Mouse (Mus musculus) ovary, postnatal 14 days (tissue): Measurements from ENCODE around the gene Mvk.

Source experiments
- DNase-seq: peaks from one replicate; pipeline ENCODE4 v3.0.0; 2022; ENCODE audit warnings: low spot score

Gene Mvk

GRCm38 (mm10) chr5:114456995-114457605 is 13.0 kb downstream of the Mvk start:
- no peak for DNase-seq

GRCm38 (mm10) chr5:114461238-114461637 is 17.2 kb downstream of the Mvk start:
- peak; percentile 77 for DNase-seq

GRCm38 (mm10) chr5:114462067-114463040 is 18.3 kb downstream of the Mvk start:
- no peak for DNase-seq

GRCm38 (mm10) chr5:114464561-114464960 is 20.5 kb downstream of the Mvk start:
- no peak for DNase-seq

- no peak for DNase-seq
These were observed 21.6 kb downstream of the Mvk start for GRCm38 (mm10) chr5:114465641-114466040.

- DNase-seq = no peak
These were observed 22.9 kb downstream of the Mvk start for GRCm38 (mm10) chr5:114467019-114467418.

- DNase-seq = peak; percentile 42
These were observed 23.4 kb downstream of the Mvk start for GRCm38 (mm10) chr5:114467430-114467829.

- DNase-seq = no peak
These were observed 23.9 kb downstream of the Mvk start for GRCm38 (mm10) chr5:114468007-114468406.

- DNase-seq = no peak
These were observed 26.3 kb downstream of the Mvk start for GRCm38 (mm10) chr5:114470359-114470758.

GRCm38 (mm10) chr5:114474741-114475491 is 30.8 kb downstream of the Mvk start:
- no peak for DNase-seq

- no peak for DNase-seq
These were observed 34.2 kb downstream of the Mvk start for GRCm38 (mm10) chr5:114478267-114478666.

GRCm38 (mm10) chr5:114482587-114483011 is 38.5 kb downstream of the Mvk start:
- no peak for DNase-seq

- DNase-seq = no peak
These were observed 41.6 kb downstream of the Mvk start for GRCm38 (mm10) chr5:114485685-114486084.

- DNase-seq = no peak
These were observed 45.5 kb downstream of the Mvk start for GRCm38 (mm10) chr5:114489570-114489969.

GRCm38 (mm10) chr5:114490241-114490640 is 46.2 kb downstream of the Mvk start:
- DNase-seq = no peak

- no peak for DNase-seq
These were observed 50.7 kb downstream of the Mvk start for GRCm38 (mm10) chr5:114494761-114495160.

GRCm38 (mm10) chr5:114501252-114501651 is 57.2 kb downstream of the Mvk start:
- no peak for DNase-seq

- DNase-seq = no peak
These were observed 60.8 kb downstream of the Mvk start for GRCm38 (mm10) chr5:114504826-114505225.

- DNase-seq = no peak
These were observed 61.4 kb downstream of the Mvk start for GRCm38 (mm10) chr5:114505260-114506085.

GRCm38 (mm10) chr5:114507394-114507793 is 63.3 kb downstream of the Mvk start:
- no peak for DNase-seq

- no peak for DNase-seq
These were observed 63.9 kb downstream of the Mvk start for GRCm38 (mm10) chr5:114507964-114508363.

GRCm38 (mm10) chr5:114509461-114509860 is 65.4 kb downstream of the Mvk start:
- DNase-seq = no peak
